In genomic region chr3:121724553-121724952, GRCm38 (mm10) we compare ENCODE assay signal across 11 mouse cellular contexts. TPM values are rescaled to one million over a fixed set of nuclear protein-coding genes. Genes with fewer than 3 reads are reported as not detected.
A peak's percentile ranks its signal among the peaks of the same experiment; 100 is the strongest.
DNase-seq lines count a peak whose midpoint lies in the region; ATAC-seq and TF ChIP-seq lines count a peak whose summit lies in the region.
"Had no signal": no experiment of that assay in that cellular context is flagged by ENCODE, and none has a peak within 500 bp of the region (broad histone marks: within the 10 kb centered on the region; RNA-seq: fewer than 3 reads in every experiment).

No protein-coding gene starts in this region.

- no peak for TF ChIP-seq POLR2A in testis, adult 2 months (IDR thresholded peaks at IDR 0.05; ENCODE audit: control insufficient read depth, low read depth, low read length)

- no peak for TF ChIP-seq EP300 in liver, postnatal 0 days (IDR thresholded peaks at IDR 0.05; ENCODE audit: low read depth)

- H3K36me3 ChIP-seq in testis, adult 2 months (ENCODE audit: control insufficient read depth, insufficient read depth, low read length) = no peaks in the 10 kb centered on the region
- no peaks in the 10 kb centered on the region for H3K36me3 ChIP-seq in limb, embryonic 13.5 days
- no peaks in the 10 kb centered on the region for H3K36me3 ChIP-seq in liver, postnatal 0 days (replicated peaks; ENCODE audit: insufficient read depth, low read length)

- 26% methylated on average over 12 of the region's 12 CpGs for WGBS in limb, embryonic 13.5 days
- 50% methylated on average over 12 of the region's 12 CpGs for WGBS in liver, postnatal 0 days (ENCODE audit: insufficient replicate concordance)

- peaks cover 19% of the 10 kb centered on the region for H3K4me1 ChIP-seq in testis, adult 2 months (ENCODE audit: control insufficient read depth, insufficient read depth, low read length)
- H3K4me1 ChIP-seq in limb, embryonic 13.5 days = peaks cover 28% of the 10 kb centered on the region
- H3K4me1 ChIP-seq in liver, postnatal 0 days (ENCODE audit: insufficient read depth) = peaks cover 19% of the 10 kb centered on the region

- peak; percentile 72 for DNase-seq in heart, adult 11 months
- no peak for DNase-seq in heart, postnatal 14 days
- no peak for DNase-seq in testis, postnatal 14 days (ENCODE audit: low spot score)
- DNase-seq in liver, postnatal 0 days = no peak
- DNase-seq in Muller cell, postnatal 12 days (ENCODE audit: inconsistent ontology term) = no peak
- DNase-seq: kidney, adult 18-20 months had no signal

- no peak for TF ChIP-seq CTCF in testis, adult 2 months (IDR thresholded peaks at IDR 0.05; ENCODE audit: control insufficient read depth, insufficient read depth, insufficient replicate concordance, low read depth, low read length)
- no peak for TF ChIP-seq CTCF in liver, postnatal 0 days (IDR thresholded peaks at IDR 0.05; ENCODE audit: low read depth)

- no peak for ATAC-seq in limb, embryonic 13.5 days (ENCODE audit: low FRiP score, low read depth)
- no peak for ATAC-seq in liver, postnatal 0 days
- ATAC-seq in megakaryocyte-erythroid progenitor cell, adult 5-6 weeks (replicated peaks; ENCODE audit: low FRiP score, low TSS enrichment, poor library complexity, severe bottlenecking) = no peak

- no peak overlapping the region for H3K27ac ChIP-seq in testis, adult 2 months (ENCODE audit: control insufficient read depth, insufficient read depth, low read depth, low read length)
- H3K27ac ChIP-seq in limb, embryonic 13.5 days = no peak overlapping the region
- H3K27ac ChIP-seq in liver, postnatal 0 days (ENCODE audit: low read depth) = no peak overlapping the region
- H3K27ac ChIP-seq: macrophage had no signal

- H3K27me3 ChIP-seq in testis, adult 2 months (ENCODE audit: control insufficient read depth, insufficient read depth, low read length) = no peaks in the 10 kb centered on the region
- peaks cover 35% of the 10 kb centered on the region for H3K27me3 ChIP-seq in limb, embryonic 13.5 days
- peaks cover 10% of the 10 kb centered on the region; the same call in 1 of the 2 replicates for H3K27me3 ChIP-seq in liver, postnatal 0 days (ENCODE audit: insufficient read depth, low read length)

- H3K4me3 ChIP-seq in testis, adult 2 months (ENCODE audit: control insufficient read depth, low read depth, low read length) = peak overlapping the region; percentile 86
- peak overlapping the region; percentile 68 for H3K4me3 ChIP-seq in limb, embryonic 13.5 days
- no peak overlapping the region for H3K4me3 ChIP-seq in liver, postnatal 0 days (ENCODE audit: low read depth, low read length)

- peak overlapping the region; percentile 85 for H3K4me2 ChIP-seq in limb, embryonic 13.5 days (replicated peaks)
- no peak overlapping the region for H3K4me2 ChIP-seq in liver, postnatal 0 days (ENCODE audit: low read depth, low read length)

- H3K9ac ChIP-seq in limb, embryonic 13.5 days = no peak overlapping the region
- no peak overlapping the region for H3K9ac ChIP-seq in liver, postnatal 0 days (replicated peaks)

- no peaks in the 10 kb centered on the region for H3K9me3 ChIP-seq in limb, embryonic 13.5 days
- H3K9me3 ChIP-seq in liver, postnatal 0 days (ENCODE audit: low read length) = no peaks in the 10 kb centered on the region

- intact Hi-C loops in heart, postnatal 14 days (cut with DNase I) = no loop called here

RNA-seq across cellular contexts. Expression of gene F3, which starts 1.2 kb away (rescaled TPM):
- total RNA-seq in heart, postnatal 14 days (2021) = 10 to 100 TPM; 16.8 to 19.5 TPM
- polyA plus RNA-seq in testis, adult 2 months (2012; rRNA removed) = 3.5 and 4.2 TPM in 2 replicates
- polyA plus RNA-seq in limb, embryonic 13.5 days (2015; fragmentation: Nextera tagmentation; extraction: Ambion mirVana) = 8.6 and 9.2 TPM in 2 replicates
- 1.3 and 1.5 TPM in 2 replicates for polyA plus RNA-seq in liver, postnatal 0 days (2015; fragmentation: Nextera tagmentation; extraction: Ambion mirVana)
- not detected in 2 replicates for total RNA-seq in megakaryocyte-erythroid progenitor cell, adult 5-6 weeks (2014; fragmentation: Nextera tagmentation)
- not detected in 2 replicates for total RNA-seq in megakaryocyte-erythroid progenitor cell, adult 5-6 weeks (2017)

RNA-seq across cellular contexts. Expression of gene 4930432M17Rik, which starts 54.0 kb away (rescaled TPM):
- total RNA-seq in heart, postnatal 14 days (2021) = not detected
- polyA plus RNA-seq in testis, adult 2 months (2012; rRNA removed) = not detected in 2 replicates
- polyA plus RNA-seq in limb, embryonic 13.5 days (2015; fragmentation: Nextera tagmentation; extraction: Ambion mirVana) = not detected in 2 replicates
- polyA plus RNA-seq in liver, postnatal 0 days (2015; fragmentation: Nextera tagmentation; extraction: Ambion mirVana) = not detected in 2 replicates
- not detected in 2 replicates for total RNA-seq in megakaryocyte-erythroid progenitor cell, adult 5-6 weeks (2014; fragmentation: Nextera tagmentation)
- not detected in 2 replicates for total RNA-seq in megakaryocyte-erythroid progenitor cell, adult 5-6 weeks (2017)
- total RNA-seq: common myeloid progenitor, adult 5-6 weeks had no signal
- polyA plus RNA-seq: macrophage had no signal
